Mouse (Mus musculus) A20 (cell line): ENCODE results near the gene Lhx5.

ENCODE experiments used
- DNase-seq: peaks from one replicate; pipeline ENCODE4 v3.0.0-alpha.2; 2011; ENCODE audit warnings: low read depth, low spot score

Gene Lhx5

DNA sequence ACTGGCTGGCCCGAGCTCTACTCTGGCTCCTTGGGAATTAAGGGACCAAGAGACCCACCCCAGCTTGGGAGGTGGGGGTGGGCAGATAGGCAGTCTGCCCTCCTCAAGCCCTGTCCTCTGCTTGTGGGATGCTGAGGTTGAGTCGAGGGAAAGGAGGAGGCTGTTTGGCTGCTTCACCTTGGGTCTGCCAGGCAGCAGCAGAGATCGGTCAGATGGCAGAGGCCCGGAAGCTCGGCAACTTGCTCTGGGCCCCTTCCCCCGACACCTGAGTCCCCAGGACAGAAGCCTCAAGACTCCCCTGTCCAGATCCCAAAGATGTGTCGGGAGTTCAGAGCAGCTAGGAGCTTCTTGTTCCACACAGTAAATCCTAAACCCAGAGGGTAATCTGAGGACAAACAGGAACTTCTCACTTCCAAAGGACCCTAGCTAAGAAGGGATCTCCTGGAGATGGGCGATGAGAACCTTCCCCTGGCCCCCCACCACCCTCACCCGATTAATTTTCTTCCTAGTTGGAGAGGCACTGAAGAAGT is 1.1 kb downstream of the Lhx5 start:
- no peak for DNase-seq

DNA sequence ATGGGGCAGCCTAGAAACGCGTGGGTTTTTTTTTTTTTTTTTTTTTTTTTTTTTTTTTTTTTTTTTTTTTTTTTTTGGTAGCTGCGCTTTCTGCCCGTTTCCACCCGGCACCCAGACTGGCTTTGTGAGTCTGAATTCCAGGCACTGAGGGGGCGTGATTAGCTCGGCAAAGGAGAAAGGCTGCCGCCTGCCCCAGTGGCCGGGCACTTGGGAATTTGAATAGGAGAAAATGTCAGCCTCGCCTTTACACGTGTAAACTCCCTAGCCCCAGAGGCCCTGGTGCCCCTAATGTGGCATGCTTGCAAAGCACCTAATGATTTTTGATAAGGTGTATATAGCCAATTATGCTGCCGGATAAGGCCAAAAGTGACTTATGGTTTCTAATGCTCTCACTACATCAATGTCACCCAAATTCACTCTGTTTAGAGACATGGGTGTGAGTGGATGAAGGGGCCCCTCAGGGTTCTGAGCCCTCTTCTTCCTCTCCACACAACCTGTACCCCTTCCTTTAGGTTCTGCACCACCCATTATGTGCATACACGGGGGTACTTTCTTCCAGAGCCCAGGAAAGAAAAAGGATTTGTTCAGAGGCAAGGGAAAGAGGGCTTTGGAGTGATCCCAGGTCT is 1.7 kb downstream of the Lhx5 start:
- DNase-seq = no peak

DNA sequence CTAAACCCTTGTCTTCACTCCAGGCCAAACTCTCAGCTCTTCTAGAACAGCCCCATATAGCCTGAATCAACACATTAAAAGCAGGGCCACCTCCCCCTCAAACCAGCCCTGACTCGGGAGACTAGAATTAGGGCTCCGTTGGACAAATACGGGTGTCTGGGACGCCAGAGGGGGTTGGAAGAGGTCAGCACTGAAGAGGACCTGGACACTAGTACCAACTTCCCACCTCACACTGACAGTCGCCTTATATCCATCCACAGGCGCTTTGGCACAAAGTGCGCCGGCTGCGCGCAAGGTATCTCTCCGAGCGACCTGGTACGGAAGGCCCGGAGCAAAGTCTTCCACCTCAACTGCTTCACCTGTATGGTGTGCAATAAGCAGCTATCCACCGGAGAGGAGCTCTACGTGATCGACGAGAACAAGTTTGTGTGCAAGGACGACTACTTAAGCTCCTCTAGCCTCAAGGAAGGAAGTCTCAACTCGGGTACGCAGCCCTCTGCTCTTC is 2.8 kb downstream of the Lhx5 start:
- no peak for DNase-seq

DNA sequence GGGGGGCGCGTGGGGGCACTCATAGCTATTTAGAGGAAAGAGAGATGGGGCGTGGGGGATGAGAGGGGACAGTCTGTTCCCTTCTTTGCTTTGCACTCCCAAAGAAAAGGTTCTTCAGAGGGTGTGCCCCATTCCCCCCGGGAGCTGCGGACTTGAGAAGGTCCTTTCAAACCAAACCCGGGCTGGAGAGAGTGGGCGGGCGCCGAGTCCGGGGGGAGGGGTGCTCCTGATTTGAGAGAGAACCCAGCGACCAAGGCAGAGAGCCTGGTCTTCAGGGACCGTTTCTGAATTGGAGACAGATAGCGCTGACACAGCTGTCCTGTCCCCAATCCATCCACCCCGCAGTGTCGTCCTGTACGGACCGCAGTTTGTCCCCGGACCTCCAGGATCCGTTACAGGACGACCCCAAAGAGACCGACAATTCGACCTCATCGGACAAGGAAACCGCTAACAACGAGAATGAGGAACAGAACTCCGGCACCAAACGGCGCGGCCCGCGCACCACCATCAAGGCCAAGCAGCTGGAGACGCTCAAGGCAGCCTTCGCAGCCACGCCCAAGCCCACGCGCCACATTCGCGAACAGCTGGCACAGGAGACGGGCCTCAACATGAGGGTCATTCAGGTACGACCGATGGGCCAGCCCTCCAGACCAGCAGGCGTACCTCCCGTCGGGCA is 3.6 kb downstream of the Lhx5 start:
- DNase-seq = no peak

DNA sequence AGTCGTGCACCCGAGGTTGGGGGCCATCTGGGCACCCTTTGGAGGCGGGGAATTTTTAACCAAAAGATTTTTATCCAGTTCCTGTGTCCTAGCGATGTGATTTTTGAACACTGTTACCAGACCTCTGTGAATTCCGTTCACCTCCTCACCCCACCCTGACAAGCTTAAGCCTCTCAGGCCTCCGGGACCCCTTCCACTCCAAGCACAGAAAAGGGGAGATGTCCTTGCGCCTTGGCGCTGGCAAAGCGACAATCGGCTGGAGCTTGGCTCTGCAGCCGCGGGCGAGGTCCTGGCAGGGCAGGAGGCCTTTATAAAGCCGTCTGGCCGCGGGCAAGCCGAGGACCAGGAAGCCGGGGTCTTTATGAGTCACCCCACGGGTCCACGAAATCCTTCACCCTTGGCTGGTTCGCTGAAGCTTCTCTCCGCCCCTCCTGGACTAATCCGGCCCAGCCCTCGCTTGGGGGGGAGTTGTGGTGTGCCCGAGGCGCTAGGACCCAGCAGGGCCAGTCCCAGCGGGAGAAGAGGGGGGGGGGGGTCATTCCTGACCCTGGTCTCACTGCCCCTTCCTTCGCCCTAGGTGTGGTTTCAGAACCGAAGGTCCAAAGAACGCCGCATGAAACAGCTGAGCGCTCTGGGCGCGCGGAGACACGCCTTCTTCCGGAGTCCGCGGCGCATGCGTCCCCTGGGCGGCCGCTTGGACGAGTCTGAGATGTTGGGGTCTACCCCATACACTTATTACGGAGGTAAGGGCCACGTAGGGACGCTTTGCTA is 4.4 kb downstream of the Lhx5 start:
- no peak for DNase-seq

DNA sequence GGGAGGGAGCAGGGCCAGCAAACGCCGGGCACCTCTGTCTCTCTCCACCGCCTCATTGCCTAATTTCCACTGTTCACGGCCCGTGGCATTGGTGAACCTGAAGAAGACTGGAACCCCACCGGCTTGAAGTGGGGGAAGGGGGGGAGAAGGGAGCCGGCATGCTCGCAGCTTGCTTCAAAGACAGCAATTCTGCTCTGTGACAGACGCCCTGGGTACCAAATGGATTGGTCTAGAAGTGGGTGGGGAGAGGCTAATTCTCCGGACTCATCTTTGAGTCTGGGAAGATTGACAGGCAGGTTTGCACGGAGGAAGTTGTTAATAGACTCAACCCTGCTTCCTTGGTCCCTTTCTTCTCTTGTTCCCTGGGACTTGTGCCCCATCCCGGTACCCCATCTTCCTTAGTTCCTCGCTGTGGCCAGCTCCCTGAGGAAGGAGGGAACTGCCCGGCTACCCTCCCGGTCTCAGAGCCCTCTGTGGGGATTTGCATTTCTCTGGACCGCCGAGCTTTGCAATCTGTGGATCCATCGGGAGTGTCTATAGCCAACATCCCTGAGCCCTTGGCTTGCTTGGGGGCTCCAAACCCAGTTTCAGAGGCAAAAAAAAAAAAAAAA is 5.5 kb downstream of the Lhx5 start:
- DNase-seq = no peak

DNA sequence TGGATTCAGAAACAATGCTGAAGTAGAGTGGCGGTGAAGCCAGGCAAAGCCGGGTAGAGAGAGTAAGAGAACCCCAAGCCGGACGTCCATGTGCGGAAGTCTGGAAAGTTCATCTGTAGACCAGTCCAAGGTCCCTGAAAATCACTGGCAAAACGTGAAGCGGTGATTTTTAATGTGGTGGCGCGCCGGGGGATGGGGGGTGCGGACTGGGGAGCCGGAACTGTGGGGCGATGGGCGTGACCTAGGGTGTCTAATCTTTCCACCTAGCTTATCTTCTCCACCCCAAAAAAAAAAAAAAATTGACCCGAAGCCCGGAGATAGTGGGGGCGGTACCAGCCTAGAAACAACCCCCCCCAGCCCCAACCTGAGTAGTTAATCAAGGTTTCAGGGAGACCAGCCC is 6.0 kb downstream of the Lhx5 start:
- DNase-seq = no peak

DNA sequence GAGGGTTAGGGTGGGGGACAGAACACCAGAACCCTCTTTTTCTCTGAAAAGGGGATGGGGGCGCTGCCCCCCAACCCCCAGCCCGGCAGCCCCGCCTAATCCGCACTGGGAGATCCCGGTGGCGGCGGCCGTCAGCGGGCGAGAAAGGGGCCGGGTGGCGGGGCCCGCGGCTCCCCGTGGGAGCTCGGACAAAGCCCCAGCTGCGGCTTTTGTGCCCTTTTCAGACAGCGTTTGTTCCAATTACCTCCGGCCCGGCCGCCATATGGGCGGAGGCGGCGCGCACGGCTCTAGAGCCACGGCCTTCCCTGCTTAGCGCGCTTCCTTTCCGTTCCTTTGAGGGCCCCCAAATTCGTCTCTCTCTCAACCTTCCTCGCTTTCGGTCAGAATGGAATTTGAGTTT is 6.5 kb downstream of the Lhx5 start:
- no peak for DNase-seq

DNA sequence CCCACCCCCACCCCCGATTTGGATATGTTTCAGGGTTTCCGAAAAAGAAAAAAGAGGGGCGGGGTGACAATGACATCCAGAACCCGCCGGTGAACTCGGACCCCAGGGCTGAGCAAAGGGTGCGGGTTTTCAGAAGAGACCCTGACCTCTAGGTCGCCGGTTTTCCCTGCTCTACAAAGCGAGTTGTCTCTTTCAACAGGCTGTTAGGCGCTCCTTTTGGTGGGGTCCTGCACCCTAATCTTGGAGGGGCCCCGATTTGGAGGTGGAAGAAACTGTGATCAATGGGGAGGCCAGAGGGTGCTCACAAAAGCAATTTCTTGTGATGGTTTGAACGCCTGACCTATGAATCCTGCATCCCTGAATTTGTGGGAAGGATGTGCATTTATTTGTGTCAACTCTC is 7.0 kb downstream of the Lhx5 start:
- no peak for DNase-seq

DNA sequence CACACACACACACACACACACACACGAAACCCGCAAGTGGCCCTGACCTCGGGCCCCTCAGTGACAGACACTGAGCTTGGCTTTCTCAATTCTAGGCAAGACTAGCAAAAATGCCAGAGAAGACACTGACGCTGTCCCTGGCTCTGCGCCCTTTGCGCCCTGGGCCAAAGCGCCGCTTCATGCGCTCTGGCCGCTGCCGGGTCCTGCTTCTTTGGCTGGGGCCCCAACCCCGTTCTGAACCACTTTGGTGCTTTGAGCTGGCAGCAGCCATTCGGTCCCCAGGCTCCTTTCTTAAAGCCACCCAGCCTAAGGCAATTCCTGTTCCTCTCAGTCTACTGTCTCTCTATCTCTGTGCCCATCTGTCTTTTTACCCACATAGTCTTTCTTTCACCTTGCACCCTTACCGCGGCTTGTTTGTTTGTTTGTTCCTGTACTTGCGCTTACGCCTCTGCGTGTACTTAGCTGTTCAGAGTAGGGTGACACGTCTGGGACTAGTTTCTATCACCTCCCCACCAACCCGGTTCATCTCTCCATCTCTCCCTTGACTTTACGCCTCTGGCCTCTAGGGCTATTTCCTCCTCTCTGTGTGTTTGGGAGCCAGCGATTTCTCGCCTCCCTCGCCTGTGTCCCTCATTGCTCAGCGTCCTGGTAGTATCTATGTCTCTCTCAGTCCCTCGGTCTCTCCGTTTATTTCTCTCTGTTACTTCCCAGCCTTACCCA is 7.7 kb downstream of the Lhx5 start:
- no peak for DNase-seq

DNA sequence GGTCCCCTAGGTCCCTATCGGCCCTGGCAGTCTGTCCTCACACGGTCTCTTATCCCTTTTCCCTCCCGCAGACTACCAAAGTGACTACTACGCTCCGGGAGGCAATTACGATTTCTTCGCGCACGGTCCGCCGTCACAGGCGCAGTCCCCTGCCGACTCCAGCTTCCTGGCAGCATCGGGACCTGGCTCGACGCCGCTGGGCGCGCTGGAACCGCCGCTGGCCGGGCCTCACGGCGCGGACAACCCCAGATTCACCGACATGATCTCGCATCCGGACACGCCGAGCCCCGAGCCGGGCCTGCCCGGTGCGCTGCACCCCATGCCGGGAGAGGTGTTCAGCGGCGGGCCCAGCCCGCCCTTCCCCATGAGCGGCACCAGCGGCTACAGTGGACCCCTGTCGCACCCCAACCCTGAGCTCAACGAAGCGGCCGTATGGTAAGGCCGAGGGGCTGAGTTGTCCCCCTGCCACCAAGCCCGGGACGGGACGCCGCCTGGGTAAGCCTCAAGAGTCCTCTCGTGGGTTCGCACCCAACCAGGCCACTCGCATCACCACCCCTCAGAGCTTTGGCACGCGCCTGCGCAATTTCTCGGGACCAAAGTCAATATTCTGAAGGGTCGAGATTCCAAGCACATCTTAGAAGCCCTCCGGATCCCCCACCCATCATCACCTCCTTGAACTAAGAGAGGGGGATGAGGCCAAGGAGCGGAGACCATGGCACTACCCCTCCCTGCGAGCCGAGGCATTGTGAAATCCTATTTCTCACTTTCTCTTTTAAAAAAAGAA is 8.6 kb downstream of the Lhx5 start:
- no peak for DNase-seq

DNA sequence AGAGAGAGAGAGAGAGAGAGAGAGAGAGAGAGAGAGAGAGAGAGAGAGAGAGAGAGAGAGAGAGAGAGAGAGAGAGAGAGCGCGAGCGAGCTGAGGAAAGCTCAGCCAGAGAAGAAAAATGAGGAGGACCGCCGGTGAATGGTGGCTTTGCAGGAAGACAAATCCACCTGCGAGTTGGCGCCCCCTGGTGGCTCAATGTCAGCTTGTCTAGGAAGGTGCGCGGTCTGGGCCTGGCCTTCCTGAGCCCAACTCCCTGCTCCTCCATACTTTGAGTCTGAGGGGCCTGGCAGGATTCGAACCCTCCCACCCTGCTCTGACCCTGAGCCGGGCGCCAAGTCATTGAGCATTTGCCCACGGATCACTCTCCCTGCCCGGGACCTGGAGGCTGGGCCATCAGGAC is 9.2 kb downstream of the Lhx5 start:
- DNase-seq = peak; percentile 68

DNA sequence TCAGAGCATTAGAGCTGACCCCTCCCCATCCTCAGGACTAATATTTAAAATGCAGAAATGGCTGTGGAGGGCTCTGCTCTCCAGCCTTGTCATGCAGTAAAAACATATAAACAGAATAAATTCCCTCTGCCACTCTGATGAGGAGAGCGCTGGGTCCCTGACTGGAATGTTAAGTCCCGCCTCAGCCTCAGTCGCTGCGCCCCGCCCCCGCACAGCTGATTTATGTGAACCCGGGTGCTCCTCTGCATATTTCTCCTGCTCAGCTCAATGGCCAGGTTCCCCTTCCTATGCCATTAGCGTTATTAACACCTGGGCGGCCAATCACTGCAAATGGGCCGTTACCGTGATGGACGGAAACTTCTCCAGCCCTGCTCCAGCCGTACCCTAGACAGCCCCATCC is 15.8 kb downstream of the Lhx5 start:
- no peak for DNase-seq

DNA sequence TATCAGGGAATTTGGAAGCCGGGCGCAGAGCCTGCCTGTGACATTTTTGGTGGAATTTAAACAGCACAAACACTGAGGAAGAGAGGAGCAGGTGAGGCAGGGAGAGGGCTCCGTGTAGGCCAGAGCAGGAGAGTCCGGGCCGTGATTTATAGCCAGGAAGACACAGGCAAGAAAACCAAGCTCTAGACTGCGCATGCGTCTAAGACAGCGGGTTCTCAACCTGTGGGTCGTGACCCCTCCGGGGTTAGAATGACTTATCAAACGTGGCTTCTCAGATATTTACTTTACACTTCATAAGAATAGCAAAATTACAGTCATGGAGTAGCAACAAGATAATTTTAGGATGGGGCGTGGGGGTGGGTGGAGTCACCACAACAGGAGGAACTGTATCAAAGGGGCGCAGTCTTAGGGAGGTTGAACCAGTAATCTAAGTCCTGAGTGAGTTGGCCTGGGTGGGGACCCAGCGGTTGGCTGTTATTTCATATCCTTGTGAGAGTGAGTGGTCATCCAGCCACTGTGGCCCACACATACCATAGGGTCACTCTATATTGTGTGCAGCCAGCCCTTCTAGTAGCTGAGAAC is 23.3 kb downstream of the Lhx5 start:
- no peak for DNase-seq

DNA sequence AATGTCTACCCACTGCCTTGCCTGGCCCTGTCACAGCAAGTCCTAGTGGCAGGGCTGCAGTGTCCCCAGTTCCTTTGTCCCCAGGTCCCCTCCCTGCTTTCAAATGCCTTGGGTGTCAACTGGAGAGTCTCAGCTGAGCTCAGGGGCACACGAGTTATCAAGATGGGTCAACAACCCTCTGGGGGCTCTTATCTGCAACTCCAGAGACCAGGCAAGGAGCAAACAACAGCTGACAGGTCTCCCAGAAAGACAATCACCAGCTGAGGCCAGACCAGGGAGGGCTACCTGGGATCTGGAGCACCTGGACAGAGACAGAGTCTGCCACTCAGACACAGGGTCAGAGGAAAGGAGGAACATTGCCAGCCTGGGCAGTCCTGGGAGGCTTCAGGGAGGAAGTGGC is 24.8 kb downstream of the Lhx5 start:
- no peak for DNase-seq

DNA sequence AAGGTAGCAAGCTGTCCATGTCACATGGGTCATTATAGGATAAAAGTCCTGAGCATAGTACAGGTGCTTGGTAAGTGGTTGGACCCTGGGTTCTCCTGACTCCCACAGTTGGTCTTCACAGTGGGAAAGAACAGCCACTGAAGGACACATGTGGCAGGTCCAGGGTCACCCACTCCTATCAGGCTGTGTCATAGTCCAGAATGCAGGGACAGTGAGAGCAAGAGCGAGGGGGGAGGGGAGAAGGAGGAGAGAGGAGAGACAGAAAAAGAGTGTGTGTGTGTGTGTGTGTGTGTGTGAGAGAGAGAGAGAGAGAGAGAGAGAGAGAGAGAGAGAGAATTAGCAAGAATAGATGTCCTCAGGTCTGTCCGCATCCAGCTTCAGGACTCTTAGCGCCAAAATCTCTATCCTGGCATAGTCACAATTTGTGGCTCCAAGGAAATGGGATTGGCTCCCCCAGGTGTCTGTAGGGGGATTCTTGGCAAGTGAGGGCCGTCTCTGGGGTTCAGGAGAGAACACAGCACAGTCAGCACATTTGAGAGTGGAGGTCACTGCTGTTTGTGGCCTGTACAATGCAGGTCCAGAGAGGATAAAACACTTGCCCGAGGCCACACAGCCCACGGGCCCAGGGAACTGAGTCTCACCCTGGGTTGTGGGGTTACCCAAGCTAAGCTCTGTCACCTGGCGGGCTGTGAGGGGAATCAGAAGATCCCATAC is 25.5 kb downstream of the Lhx5 start:
- no peak for DNase-seq

DNA sequence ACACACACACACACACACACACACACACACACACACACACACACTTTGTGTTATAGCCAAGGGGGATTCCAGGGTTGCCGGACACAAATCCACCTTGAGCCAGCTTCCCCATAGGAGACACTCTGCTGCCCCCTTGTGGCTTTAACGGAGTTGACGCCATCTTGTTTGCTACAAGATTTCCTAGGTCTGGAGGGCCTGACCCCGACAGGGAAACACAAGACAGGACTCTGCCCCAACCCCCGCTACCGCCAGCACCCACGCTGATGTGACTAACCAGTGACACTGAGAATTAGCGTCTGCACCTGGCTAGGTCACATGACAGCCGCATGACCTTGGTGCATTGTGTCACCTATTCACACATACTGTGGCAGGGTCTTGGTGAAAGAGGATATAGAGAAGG is 26.1 kb downstream of the Lhx5 start:
- DNase-seq = peak; percentile 79

DNA sequence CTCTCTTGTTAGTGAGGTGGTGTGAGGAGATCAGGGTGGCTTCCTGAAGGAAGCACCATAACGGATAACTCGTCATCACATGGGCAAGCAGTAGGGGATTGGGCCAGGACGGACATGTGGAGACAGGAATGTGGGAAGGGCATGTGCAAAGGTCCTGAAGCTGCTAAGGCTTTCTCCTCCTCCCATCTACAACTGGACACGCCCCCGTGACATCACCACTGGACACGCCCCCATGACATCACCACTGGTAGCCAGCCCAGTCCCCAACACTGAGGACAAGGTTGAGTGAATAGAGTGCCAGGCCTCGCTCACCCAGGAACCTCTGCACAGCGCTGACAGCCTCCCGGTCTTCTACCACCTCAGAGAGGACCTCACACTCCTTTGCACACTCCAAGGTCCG is 27.6 kb downstream of the Lhx5 start:
- DNase-seq = no peak

DNA sequence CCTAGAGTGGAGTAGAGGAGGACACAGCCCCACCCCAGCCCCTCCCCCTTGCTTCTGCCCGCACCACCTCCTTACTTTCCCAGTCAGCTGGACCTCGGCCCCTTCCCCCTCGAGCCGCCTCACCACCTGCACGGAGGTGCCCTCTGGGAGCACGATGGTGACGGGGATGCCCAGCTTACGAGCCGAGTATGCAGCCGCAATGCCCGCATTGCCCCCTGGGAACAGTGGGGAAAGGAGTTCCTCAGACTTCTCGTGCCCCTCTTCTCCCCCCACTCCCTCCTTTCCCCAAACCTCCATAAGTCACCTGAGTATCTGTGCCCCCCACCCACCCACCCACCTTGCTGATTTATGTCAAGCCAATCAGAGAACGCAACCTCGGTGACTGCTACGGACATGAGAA is 30.4 kb downstream of the Lhx5 start:
- DNase-seq = no peak

DNA sequence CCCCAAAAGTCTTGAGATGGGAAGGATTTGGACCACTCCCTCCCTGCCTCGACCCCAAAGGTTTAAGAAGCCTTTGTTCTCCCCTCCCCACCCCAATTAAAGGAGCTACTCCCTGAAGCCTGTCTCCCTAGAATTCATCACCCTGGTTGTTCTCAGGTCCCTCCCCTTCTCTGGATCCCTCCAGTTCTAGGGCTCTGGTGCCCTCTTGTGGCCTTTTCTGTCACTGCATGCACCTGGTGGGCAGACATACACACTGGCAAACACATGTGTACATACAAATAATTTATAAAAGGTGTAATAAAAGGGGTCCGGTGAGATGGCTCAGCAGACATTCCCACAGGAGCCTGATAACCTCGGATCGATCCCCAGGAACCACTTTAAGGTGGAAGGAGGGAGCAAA is 32.8 kb downstream of the Lhx5 start:
- peak; percentile 53 for DNase-seq
